Mouse (Mus musculus) CH12.LX (cell line): ENCODE measurements at regions not wholly inside any gene's neighbourhood (a gene's known extent, or its start where the extent isn't known, plus 50 kb on each side); places are given as distances from the start of the nearest gene placed in this dataset.

Experiments used
- BHLHE40 ChIP-seq: IDR thresholded peaks from 2 replicates; pipeline ENCODE4 v1.6.1; 2011; ENCODE audit warnings: mild to moderate bottlenecking, low read depth, low read length, improper control_type of control experiment
- CTCF ChIP-seq, 2 experiments: IDR thresholded peaks in 1 of 2; conservative IDR thresholded peaks in 1 of 2; 2 replicates each; pipeline ENCODE4 v1.5.1; 2011 to 2012; ENCODE audit warnings: low read depth in 2 of 2, low read length in 2 of 2, improper control_type of control experiment in 1 of 2, inconsistent platforms in 1 of 2, mild to moderate bottlenecking in 1 of 2, moderate library complexity in 1 of 2
- E2F4 ChIP-seq: IDR thresholded peaks from 2 replicates; pipeline ENCODE4 v1.6.1; 2011; ENCODE audit warnings: low read depth, low read length, improper control_type of control experiment; ENCODE audit not compliant: insufficient replicate concordance
- EP300 ChIP-seq: IDR thresholded peaks from 2 replicates; pipeline ENCODE4 v1.6.1; 2011; ENCODE audit warnings: low read length, improper control_type of control experiment
- MAFK ChIP-seq: IDR thresholded peaks from 2 replicates; pipeline ENCODE4 v1.6.1; 2011; ENCODE audit warnings: low read length, improper control_type of control experiment; ENCODE audit not compliant: insufficient replicate concordance
- MXI1 ChIP-seq: IDR thresholded peaks from 2 replicates; pipeline ENCODE4 v1.6.1; 2011; ENCODE audit warnings: mild to moderate bottlenecking, low read depth, low read length, improper control_type of control experiment
- MYC ChIP-seq: IDR thresholded peaks from 2 replicates; pipeline ENCODE4 v1.6.1; 2011; ENCODE audit warnings: low read depth, mild to moderate bottlenecking, improper control_type of control experiment, low read length
- POLR2A ChIP-seq: IDR thresholded peaks from 2 replicates; pipeline ENCODE4 v1.6.1; 2011; ENCODE audit warnings: low read depth, mild to moderate bottlenecking, improper control_type of control experiment, low read length
- RAD21 ChIP-seq: IDR thresholded peaks from 2 replicates; pipeline ENCODE4 v1.6.1; 2011; ENCODE audit warnings: low read depth, mild to moderate bottlenecking, low read length, improper control_type of control experiment, moderate library complexity
- SIN3A ChIP-seq: IDR thresholded peaks from 2 replicates; pipeline ENCODE4 v1.6.1; 2012; ENCODE audit warnings: low read length, improper control_type of control experiment, inconsistent platforms
- TCF12 ChIP-seq: IDR thresholded peaks from 2 replicates; pipeline ENCODE4 v1.6.1; 2014; ENCODE audit warnings: low read depth, mild to moderate bottlenecking, inconsistent platforms, low read length, improper control_type of control experiment
- UBTF ChIP-seq: IDR thresholded peaks from 2 replicates; pipeline ENCODE4 v1.6.1; 2012; ENCODE audit warnings: low read depth, mild to moderate bottlenecking, inconsistent platforms, low read length, improper control_type of control experiment, moderate library complexity
- USF1 ChIP-seq: IDR thresholded peaks from 2 replicates; pipeline ENCODE4 v1.6.1; 2014; ENCODE audit warnings: low read depth, mild to moderate bottlenecking, inconsistent platforms, low read length, improper control_type of control experiment
- ZMIZ1 ChIP-seq: IDR thresholded peaks from 2 replicates; pipeline ENCODE4 v1.6.1; 2012; ENCODE audit warnings: low read depth, mild to moderate bottlenecking, inconsistent platforms, low read length, improper control_type of control experiment

GRCm38 (mm10) chr16:79859540-79859939 is 768.6 kb upstream of the Tmprss15 start:
- TF ChIP-seq CTCF (conservative IDR thresholded peaks at IDR 0.05 in 1 of 2, IDR thresholded peaks at IDR 0.05 in 1 of 2; ENCODE audit: low read depth in 2 of 2, low read length in 2 of 2) (no peak), MXI1 (no peak), POLR2A (no peak), ZMIZ1 (no peak), MYC (no peak), MAFK (no peak), RAD21 (no peak), EP300 (no peak), USF1 (no peak), BHLHE40 (no peak), SIN3A (no peak), E2F4 (no peak), UBTF (no peak), TCF12 (no peak)
